Mouse (Mus musculus): ENCODE measurements at regions not wholly inside any gene's neighbourhood (a gene's known extent, or its start where the extent isn't known, plus 50 kb on each side); places are given as distances from the start of the nearest gene placed in this dataset.

DNA sequence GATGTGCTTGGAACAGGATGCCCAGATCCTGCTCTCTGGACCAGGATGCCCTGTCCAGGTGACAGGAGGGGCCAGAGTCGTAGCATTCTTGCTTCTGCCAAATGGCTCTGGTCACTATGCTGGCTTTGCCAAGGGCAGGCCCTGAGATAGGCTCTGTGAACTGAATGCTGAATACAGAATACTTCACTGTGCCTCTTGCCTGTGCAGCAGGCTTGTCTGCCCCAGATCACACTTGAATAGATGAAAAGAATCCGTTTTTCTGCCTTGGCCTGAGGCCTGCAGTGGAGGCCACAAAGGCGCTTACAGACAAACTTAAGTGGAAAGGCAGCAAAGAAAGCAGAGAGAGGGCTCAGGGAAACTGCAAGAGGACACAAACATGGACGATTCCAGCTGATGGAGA lies 99.7 kb upstream of the Arhgap32 start:
- ATAC-seq (ENCODE audit: insufficient number of reproducible peaks, low FRiP score, low TSS enrichment, low read depth): no peak
- no peaks in the 10 kb centered on the region for H3K27me3 ChIP-seq
- 57% methylated on average over 4 of the region's 4 CpGs for WGBS
- no peak overlapping the region for H3K27ac ChIP-seq
- H3K4me2 ChIP-seq: no peak overlapping the region
- H3K4me3 ChIP-seq: no peak overlapping the region
- no peaks in the 10 kb centered on the region for H3K9me3 ChIP-seq
- no peaks in the 10 kb centered on the region for H3K36me3 ChIP-seq
- no peak overlapping the region for H3K9ac ChIP-seq
- H3K4me1 ChIP-seq: peaks cover 9% of the 10 kb centered on the region

DNA sequence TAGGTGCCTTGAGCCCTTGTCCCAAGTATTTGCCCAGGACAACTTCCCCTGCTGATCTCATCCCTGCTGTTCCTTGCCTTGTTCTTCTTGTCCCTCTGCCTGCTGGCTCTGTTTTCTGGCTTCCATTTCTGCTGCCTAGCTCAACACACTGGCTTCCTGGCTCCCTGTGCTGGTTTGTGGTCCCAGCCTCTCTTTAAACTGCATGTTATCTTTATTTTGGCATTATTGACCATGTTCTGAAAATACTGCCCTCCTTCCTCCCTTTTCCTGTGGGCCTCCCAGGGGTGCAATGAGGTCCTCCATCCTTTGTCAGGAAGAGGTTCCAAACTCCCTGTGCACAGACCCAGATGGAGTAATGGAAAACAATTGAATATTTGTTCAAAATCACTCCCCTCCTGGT lies 97.9 kb upstream of the Arhgap32 start:
- no peaks in the 10 kb centered on the region for H3K36me3 ChIP-seq
- no peaks in the 10 kb centered on the region for H3K27me3 ChIP-seq
- H3K4me3 ChIP-seq: no peak overlapping the region
- H3K4me1 ChIP-seq: peaks cover 13% of the 10 kb centered on the region
- no peak for ATAC-seq (ENCODE audit: insufficient number of reproducible peaks, low FRiP score, low TSS enrichment, low read depth)
- no peak overlapping the region for H3K4me2 ChIP-seq
- H3K9me3 ChIP-seq: no peaks in the 10 kb centered on the region
- H3K27ac ChIP-seq: no peak overlapping the region
- H3K9ac ChIP-seq: no peak overlapping the region

DNA sequence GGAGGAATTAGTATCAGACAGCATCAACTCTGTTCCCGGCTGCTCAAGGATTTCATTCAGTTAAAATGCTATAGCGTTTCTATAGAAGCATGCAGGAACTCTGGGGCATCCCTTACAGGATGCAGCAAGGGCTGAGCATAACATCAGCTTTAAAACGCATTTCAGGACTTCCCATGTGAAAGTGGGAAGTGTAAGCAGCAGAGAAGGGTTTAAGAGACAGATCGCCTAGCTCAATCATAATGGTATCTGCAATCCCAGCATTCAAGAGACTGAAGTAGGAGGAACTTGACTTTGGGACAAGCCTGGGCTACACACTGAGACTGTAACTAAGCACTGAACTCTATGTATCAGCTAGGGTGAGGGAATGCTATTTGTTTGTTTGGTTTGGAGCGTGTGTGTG lies 96.2 kb upstream of the Arhgap32 start:
- WGBS: 81% methylated on average over 5 of the region's 5 CpGs
- H3K9me3 ChIP-seq: no peaks in the 10 kb centered on the region
- no peaks in the 10 kb centered on the region for H3K27me3 ChIP-seq
- H3K36me3 ChIP-seq: no peaks in the 10 kb centered on the region
- no peak overlapping the region for H3K4me3 ChIP-seq
- H3K4me1 ChIP-seq: peaks cover 13% of the 10 kb centered on the region
- no peak overlapping the region for H3K4me2 ChIP-seq
- H3K27ac ChIP-seq: no peak overlapping the region
- no peak overlapping the region for H3K9ac ChIP-seq
- no peak for ATAC-seq (ENCODE audit: insufficient number of reproducible peaks, low FRiP score, low TSS enrichment, low read depth)

DNA sequence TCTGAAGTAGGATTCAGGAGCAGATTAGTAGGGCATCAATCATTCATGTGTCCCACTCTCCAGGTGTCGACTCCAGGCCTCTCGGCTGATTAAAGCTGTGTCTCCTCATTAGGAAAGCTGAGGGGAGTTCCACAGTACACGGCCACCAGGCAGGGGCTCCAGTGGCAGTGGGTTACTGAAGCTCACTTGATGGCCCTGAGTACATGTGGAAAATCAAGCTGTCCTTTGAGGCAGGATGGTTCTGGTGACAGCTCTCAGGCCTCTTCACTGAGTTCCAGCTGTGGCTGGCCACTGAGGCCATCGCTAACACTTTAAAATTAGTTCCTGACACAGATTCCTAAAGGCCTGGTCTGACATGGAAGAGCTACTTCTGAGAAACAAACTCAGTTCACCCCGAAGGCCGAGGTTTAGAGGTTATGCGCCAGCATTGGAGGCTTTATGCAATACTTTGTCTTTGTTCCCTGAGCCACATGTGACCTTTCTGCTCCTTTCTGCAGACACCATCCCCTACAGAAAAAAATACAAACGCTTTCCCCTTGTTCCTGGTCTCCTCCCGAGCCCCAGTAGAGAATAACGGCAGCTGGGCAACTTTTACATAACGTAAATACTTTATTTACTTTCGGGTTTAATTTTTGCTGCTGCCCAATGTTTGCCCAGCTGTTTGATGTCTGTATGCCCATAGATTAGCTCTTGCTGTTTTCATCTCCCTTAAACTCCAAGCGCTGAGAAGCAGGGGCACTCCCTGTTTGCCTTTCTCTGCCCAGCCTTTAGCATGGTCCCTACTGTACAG lies 94.8 kb upstream of the Arhgap32 start:
- Histone ChIP-seq H3K9ac (no peak overlapping the region), H3K4me1 (peaks cover 13% of the 10 kb centered on the region), H3K9me3 (no peaks in the 10 kb centered on the region), H3K4me3 (no peak overlapping the region), H3K4me2 (no peak overlapping the region), H3K27me3 (no peaks in the 10 kb centered on the region), H3K36me3 (no peaks in the 10 kb centered on the region), H3K27ac (no peak overlapping the region)
- ATAC-seq (ENCODE audit: insufficient number of reproducible peaks, low FRiP score, low TSS enrichment, low read depth): no peak
- 26% methylated on average over 13 of the region's 13 CpGs for WGBS

DNA sequence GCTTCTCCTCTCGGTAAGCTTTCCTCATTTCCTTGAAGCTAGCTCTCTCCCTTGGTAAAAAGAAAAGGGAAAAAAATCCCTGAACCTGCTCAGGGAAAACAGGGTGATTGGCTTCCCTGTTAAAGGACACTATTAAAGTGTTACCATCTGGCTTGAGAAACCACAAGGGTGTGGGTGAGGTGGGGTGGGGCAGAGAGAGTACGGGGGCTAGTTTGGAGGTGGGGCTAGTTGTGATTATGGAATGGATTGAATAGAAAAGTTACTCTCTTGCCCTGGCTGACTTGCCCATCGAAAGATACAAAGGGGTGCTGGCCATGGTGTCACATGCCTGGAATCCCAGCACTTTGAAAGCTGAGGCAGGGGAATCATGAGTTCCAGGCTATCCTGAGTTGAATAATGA lies 94.2 kb upstream of the Arhgap32 start:
- ATAC-seq (ENCODE audit: insufficient number of reproducible peaks, low FRiP score, low TSS enrichment, low read depth): no peak
- Histone ChIP-seq H3K36me3 (no peaks in the 10 kb centered on the region), H3K4me2 (no peak overlapping the region), H3K4me3 (no peak overlapping the region), H3K27me3 (no peaks in the 10 kb centered on the region), H3K9ac (no peak overlapping the region), H3K4me1 (peaks cover 13% of the 10 kb centered on the region), H3K9me3 (no peaks in the 10 kb centered on the region), H3K27ac (no peak overlapping the region)
- WGBS: 29% methylated on average over 3 of the region's 3 CpGs

DNA sequence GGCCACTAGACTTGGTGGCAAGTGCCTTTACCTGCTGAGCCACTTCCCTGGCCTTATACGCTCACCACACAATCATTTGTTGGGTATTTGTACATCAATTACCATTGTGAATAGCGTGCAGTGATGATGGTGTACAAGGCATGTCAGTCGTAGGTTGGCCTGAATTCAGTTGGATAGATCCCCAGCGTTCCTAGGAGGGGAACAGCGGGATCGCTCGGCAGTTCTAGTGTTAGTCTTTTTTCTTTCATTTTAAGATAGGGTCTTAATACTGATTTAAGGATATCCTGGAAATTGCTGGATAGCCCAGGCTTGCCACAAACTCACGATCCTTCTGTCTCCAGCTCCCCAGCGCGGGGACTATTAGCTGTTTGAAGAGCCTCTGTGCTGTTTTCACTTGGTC lies 92.9 kb upstream of the Arhgap32 start:
- H3K27ac ChIP-seq: no peak overlapping the region

DNA sequence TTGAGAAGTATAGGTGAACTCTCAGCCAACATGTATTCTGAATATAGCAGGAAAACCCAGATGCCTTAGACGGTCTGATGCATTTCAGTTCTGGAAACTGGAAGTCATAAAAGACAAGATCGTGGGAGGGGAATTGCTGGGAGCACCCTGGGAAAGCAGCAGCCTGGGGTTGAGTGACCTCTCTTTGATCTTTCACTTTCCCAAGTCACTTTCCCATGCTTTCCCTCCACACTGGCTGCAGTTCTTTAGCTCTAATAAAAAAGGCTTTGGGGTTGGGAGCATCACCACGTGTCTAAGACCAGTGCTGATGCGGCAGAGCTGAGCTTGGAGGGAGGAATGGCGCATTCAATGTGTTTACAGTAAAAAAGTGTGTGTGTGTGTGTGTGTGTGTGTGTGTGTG lies 91.2 kb upstream of the Arhgap32 start:
- no peak overlapping the region for H3K4me2 ChIP-seq
- no peak overlapping the region for H3K27ac ChIP-seq
- H3K36me3 ChIP-seq: no peaks in the 10 kb centered on the region
- H3K9me3 ChIP-seq: no peaks in the 10 kb centered on the region
- H3K4me3 ChIP-seq: no peak overlapping the region
- WGBS: 24% methylated on average over 5 of the region's 5 CpGs
- ATAC-seq (ENCODE audit: insufficient number of reproducible peaks, low FRiP score, low TSS enrichment, low read depth): no peak
- H3K27me3 ChIP-seq: no peaks in the 10 kb centered on the region
- peaks cover 14% of the 10 kb centered on the region; the same call in 1 of the 2 replicates for H3K4me1 ChIP-seq
- H3K9ac ChIP-seq: no peak overlapping the region

More for the DNA sequence above, 92.9 kb upstream of the Arhgap32 start:
- H3K9ac ChIP-seq: no peak overlapping the region
- H3K27me3 ChIP-seq: no peaks in the 10 kb centered on the region
- H3K4me3 ChIP-seq: no peak overlapping the region
- H3K4me1 ChIP-seq: peaks cover 12% of the 10 kb centered on the region
- 93% methylated on average over 10 of the region's 10 CpGs for WGBS
- no peak for ATAC-seq (ENCODE audit: insufficient number of reproducible peaks, low FRiP score, low TSS enrichment, low read depth)
- H3K4me2 ChIP-seq: no peak overlapping the region
- no peaks in the 10 kb centered on the region for H3K36me3 ChIP-seq
- H3K9me3 ChIP-seq: no peaks in the 10 kb centered on the region

DNA sequence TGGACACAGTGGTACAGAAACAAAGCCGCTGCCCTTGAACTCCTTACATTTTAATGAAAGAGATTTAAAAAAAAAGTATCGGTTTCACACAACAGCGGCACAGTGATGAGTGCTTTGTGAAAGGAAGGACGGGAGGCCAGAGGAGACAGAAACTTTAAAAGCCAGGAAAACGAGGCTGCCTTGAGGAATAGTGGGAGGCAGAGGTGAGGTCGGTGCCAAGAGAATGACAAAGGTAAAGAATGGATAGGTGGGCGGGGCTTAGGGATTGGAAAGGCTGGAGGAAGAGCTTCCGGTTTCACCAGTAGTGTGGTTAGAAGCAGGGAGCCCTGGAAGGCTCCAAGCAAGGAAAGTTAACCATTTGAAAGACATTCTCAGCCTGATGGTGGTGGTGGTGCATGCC lies 88.0 kb upstream of the Arhgap32 start:
- Histone ChIP-seq H3K4me3 (no peak overlapping the region), H3K4me2 (no peak overlapping the region), H3K36me3 (no peaks in the 10 kb centered on the region), H3K9me3 (no peaks in the 10 kb centered on the region), H3K4me1 (peaks cover 12% of the 10 kb centered on the region; the same call in 1 of the 2 replicates), H3K27me3 (no peaks in the 10 kb centered on the region), H3K27ac (no peak overlapping the region), H3K9ac (no peak overlapping the region)
- no peak for ATAC-seq (ENCODE audit: insufficient number of reproducible peaks, low FRiP score, low TSS enrichment, low read depth)
- 31% methylated on average over 8 of the region's 8 CpGs for WGBS

DNA sequence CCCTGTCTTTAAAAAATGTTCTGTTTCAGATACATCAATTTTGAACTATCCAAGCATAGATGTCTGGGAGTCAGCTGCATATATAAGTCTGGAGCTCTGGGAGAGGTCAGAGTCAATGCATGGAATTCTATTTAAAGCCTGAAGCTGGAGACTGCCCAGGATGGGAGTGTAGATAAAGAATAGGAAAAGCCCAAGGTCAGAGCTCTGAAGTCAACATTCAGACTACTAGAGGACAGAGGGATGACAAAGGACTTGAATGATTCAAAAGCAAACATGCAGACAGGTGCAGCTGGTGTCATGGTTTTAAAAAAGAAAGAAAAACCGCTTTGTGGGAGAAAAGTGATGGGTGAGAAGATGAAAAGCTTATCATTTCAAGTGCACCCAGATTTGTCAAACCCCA lies 86.9 kb upstream of the Arhgap32 start:
- H3K27me3 ChIP-seq: no peaks in the 10 kb centered on the region
- no peak overlapping the region for H3K4me2 ChIP-seq
- no peak overlapping the region for H3K9ac ChIP-seq
- H3K36me3 ChIP-seq: no peaks in the 10 kb centered on the region
- WGBS: 90% methylated on average over 1 of the region's 1 CpGs
- peaks cover 22% of the 10 kb centered on the region for H3K4me1 ChIP-seq
- ATAC-seq (ENCODE audit: insufficient number of reproducible peaks, low FRiP score, low TSS enrichment, low read depth): no peak
- H3K9me3 ChIP-seq: no peaks in the 10 kb centered on the region
- no peak overlapping the region for H3K27ac ChIP-seq
- H3K4me3 ChIP-seq: no peak overlapping the region

DNA sequence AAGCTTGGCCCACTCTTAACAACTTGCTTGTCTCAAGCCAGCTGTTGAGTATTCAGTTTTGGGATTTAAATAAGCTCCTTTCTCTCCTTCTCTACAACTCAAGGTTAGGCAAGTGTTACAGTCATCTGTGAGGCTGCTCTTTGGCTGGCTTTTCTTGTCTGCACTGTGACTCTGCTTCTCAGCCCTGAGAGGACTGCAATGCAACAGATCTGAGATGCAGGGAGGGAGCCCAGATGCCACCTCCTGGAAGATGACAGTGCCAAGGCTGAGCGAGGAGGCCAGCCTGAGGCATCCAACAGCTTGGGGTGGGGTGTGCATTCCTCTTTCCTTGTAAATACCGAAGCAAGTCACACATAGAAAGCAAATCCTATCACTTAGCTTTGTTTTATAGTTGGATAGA lies 86.2 kb upstream of the Arhgap32 start:
- no peak overlapping the region for H3K4me3 ChIP-seq
- peaks cover 25% of the 10 kb centered on the region for H3K4me1 ChIP-seq
- WGBS: 40% methylated on average over 2 of the region's 2 CpGs
- no peaks in the 10 kb centered on the region for H3K27me3 ChIP-seq
- H3K9me3 ChIP-seq: no peaks in the 10 kb centered on the region
- H3K9ac ChIP-seq: no peak overlapping the region
- H3K36me3 ChIP-seq: no peaks in the 10 kb centered on the region
- no peak for ATAC-seq (ENCODE audit: insufficient number of reproducible peaks, low FRiP score, low TSS enrichment, low read depth)
- H3K27ac ChIP-seq: no peak overlapping the region
- no peak overlapping the region for H3K4me2 ChIP-seq

DNA sequence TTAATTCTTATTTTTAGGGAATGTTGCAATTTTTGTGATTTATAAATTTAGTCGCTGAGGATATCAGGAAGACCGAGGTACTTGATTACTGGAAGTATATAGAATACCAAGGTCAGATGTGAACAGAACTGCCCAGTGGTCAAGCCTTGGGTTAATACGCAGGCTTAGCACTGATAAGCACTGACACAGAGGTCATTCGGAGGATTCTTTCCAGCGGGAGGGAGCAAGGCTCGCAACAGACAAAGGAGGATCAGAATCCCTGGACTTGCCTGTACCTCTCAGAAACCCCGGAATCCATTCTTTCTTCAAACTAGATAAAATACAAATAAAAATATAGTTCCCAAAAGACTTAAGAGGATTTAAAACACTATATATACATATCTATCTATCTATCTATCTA lies 85.7 kb upstream of the Arhgap32 start:
- H3K4me2 ChIP-seq: no peak overlapping the region
- H3K4me1 ChIP-seq: peaks cover 25% of the 10 kb centered on the region
- no peak overlapping the region for H3K4me3 ChIP-seq
- no peaks in the 10 kb centered on the region for H3K9me3 ChIP-seq
- no peak overlapping the region for H3K9ac ChIP-seq
- H3K27ac ChIP-seq: no peak overlapping the region
- no peaks in the 10 kb centered on the region for H3K36me3 ChIP-seq
- 73% methylated on average over 7 of the region's 7 CpGs for WGBS
- no peaks in the 10 kb centered on the region for H3K27me3 ChIP-seq
- no peak for ATAC-seq (ENCODE audit: insufficient number of reproducible peaks, low FRiP score, low TSS enrichment, low read depth)

DNA sequence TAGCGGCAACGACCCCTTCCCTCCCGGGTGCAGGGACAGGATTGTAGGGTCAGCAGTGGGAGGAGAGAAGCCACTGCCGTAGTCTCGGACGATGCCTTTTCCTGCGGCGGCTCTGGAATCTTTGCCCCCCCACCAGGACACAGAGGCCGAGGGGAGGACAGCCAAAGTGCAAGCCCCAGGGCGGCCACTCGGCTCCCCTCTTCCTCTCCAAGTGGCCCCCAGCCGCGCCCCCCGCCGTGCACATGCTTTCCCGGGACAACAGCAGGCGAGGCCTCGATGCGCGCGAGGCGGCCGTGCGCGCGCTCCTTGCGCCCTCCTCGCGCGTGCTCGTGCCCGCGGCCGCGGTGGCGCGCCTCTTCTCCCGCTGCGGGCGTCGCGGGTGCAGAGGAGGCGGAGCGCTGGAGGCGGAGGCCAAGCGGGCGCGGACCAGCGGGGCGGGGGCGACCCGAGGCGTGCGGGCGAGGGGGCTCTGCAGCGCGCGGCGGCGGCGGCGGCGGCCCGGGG lies 83.9 kb upstream of the Arhgap32 start:
- Histone ChIP-seq H3K27ac (peak overlapping the region; percentile 81), H3K36me3 (no peaks in the 10 kb centered on the region), H3K9ac (peak overlapping the region; percentile 82), H3K4me1 (peaks cover 25% of the 10 kb centered on the region), H3K27me3 (no peaks in the 10 kb centered on the region), H3K9me3 (no peaks in the 10 kb centered on the region), H3K4me3 (peak overlapping the region; percentile 86), H3K4me2 (peak overlapping the region; percentile 84)
- under 1% methylated on average over 53 of the region's 64 CpGs for WGBS
- ATAC-seq (ENCODE audit: insufficient number of reproducible peaks, low FRiP score, low TSS enrichment, low read depth): peak; percentile 88

All from limb, embryonic 15.5 days (tissue).